Mouse (Mus musculus): Measurements from ENCODE around the gene Pnliprp1.

- no peak for TF ChIP-seq CTCF (IDR thresholded peaks at IDR 0.05; ENCODE audit: low read depth)
- TF ChIP-seq EP300 (IDR thresholded peaks at IDR 0.05; ENCODE audit: low read depth) = no peak
Measured at GRCm38 (mm10) chr19:58759423-58759822, 30.7 kb downstream of the Pnliprp1 start, which contains the start of gene Pnliprp2.

Measured in liver, embryonic 14.5 days (tissue).